Mouse (Mus musculus): ENCODE measurements at regions not wholly inside any gene's neighbourhood (a gene's known extent, or its start where the extent isn't known, plus 50 kb on each side); places are given as distances from the start of the nearest gene placed in this dataset.

DNA sequence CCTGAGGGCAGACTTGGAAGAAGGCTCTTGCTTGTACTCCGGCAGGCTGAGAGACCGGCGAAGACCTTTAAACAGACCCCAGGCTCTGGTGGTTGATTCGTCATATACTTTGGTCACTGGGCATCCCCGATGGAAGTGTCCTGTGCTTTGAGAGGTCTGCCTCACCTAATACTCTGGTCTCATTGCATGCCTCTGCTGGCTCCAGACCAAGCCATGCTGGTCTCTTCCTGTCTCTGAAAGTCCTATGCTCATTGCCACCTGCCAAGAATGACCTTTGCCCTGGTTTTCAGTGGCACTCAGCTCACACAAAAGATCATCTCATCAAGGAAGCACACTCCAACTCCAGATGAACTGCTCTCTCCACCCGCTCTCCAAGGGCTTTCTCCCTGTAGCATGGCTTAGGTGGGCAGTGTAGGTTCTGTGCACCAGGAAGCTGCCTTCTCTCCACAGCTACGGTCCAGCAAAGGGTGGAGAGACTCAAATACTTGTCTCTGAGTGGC, 126.0 kb upstream of the Rcn1 start:
- H3K4me3 ChIP-seq (ENCODE audit: insufficient read depth in 1 of 2, low read depth in 1 of 2, low read length in 2 of 2, poor library complexity in 1 of 2, severe bottlenecking in 1 of 2) = no peak overlapping the region
- TF ChIP-seq ZNF384 (IDR thresholded peaks at IDR 0.05; ENCODE audit: low read depth, low read length) (no peak), MAFK (IDR thresholded peaks at IDR 0.05; ENCODE audit: insufficient read depth, low read depth, low read length) (no peak), ZC3H11A (IDR thresholded peaks at IDR 0.05; ENCODE audit: borderline replicate concordance, low read depth, low read length) (no peak), CHD2 (IDR thresholded peaks at IDR 0.05; ENCODE audit: low read depth, low read length) (no peak), HCFC1 (IDR thresholded peaks at IDR 0.05; ENCODE audit: borderline replicate concordance, insufficient read depth, low read length) (no peak)
- DNase-seq (ENCODE audit: low read depth, low spot score) = no peak
- in situ Hi-C loops (cut with MboI; ENCODE audit: low sequenced_read_pairs in 2 of 2, unreplicated experiment in 2 of 2) = no loop called here
- H3K27ac ChIP-seq (ENCODE audit: insufficient read depth, low read depth, low read length, poor library complexity, severe bottlenecking) = no peak overlapping the region
- no peak overlapping the region for H3K9ac ChIP-seq (ENCODE audit: insufficient read depth, low read depth, low read length, poor library complexity, severe bottlenecking)
- no peaks in the 10 kb centered on the region for H3K36me3 ChIP-seq (ENCODE audit: control insufficient read depth, insufficient read depth, low read length, poor library complexity, severe bottlenecking)
- H3K4me1 ChIP-seq (ENCODE audit: control insufficient read depth in 2 of 2, insufficient read depth in 2 of 2, low read length in 2 of 2, poor library complexity in 1 of 2) = no peaks in the 10 kb centered on the region
- H3K9me3 ChIP-seq (ENCODE audit: control insufficient read depth, insufficient read depth, low read depth, low read length) = no peaks in the 10 kb centered on the region

- Histone ChIP-seq H3K36me3 (ENCODE audit: control insufficient read depth, insufficient read depth, low read length, poor library complexity, severe bottlenecking) (no peaks in the 10 kb centered on the region), H3K9ac (ENCODE audit: insufficient read depth, low read depth, low read length, poor library complexity, severe bottlenecking) (no peak overlapping the region), H3K4me1 (ENCODE audit: control insufficient read depth in 2 of 2, insufficient read depth in 2 of 2, low read length in 2 of 2, poor library complexity in 1 of 2) (no peaks in the 10 kb centered on the region), H3K4me3 (ENCODE audit: insufficient read depth in 1 of 2, low read depth in 1 of 2, low read length in 2 of 2, poor library complexity in 1 of 2, severe bottlenecking in 1 of 2) (no peak overlapping the region), H3K27ac (ENCODE audit: insufficient read depth, low read depth, low read length, poor library complexity, severe bottlenecking) (no peak overlapping the region), H3K9me3 (ENCODE audit: control insufficient read depth, insufficient read depth, low read depth, low read length) (no peaks in the 10 kb centered on the region)
- in situ Hi-C loops (cut with MboI; ENCODE audit: low sequenced_read_pairs in 2 of 2, unreplicated experiment in 2 of 2) = no loop called here
- DNase-seq (ENCODE audit: low read depth, low spot score) = no peak
- TF ChIP-seq MAFK (IDR thresholded peaks at IDR 0.05; ENCODE audit: insufficient read depth, low read depth, low read length) (no peak), CHD2 (IDR thresholded peaks at IDR 0.05; ENCODE audit: low read depth, low read length) (no peak), HCFC1 (IDR thresholded peaks at IDR 0.05; ENCODE audit: borderline replicate concordance, insufficient read depth, low read length) (no peak), ZC3H11A (IDR thresholded peaks at IDR 0.05; ENCODE audit: borderline replicate concordance, low read depth, low read length) (no peak), ZNF384 (IDR thresholded peaks at IDR 0.05; ENCODE audit: low read depth, low read length) (no peak)
Observed at GRCm38 (mm10) chr2:105528535-105528934, 129.4 kb upstream of the Rcn1 start.

- no peaks in the 10 kb centered on the region for H3K36me3 ChIP-seq (ENCODE audit: control insufficient read depth, insufficient read depth, low read length, poor library complexity, severe bottlenecking)
- no peak overlapping the region for H3K9ac ChIP-seq (ENCODE audit: insufficient read depth, low read depth, low read length, poor library complexity, severe bottlenecking)
- H3K4me1 ChIP-seq (ENCODE audit: control insufficient read depth in 2 of 2, insufficient read depth in 2 of 2, low read length in 2 of 2, poor library complexity in 1 of 2) = no peaks in the 10 kb centered on the region
- no peak for TF ChIP-seq MAFK (IDR thresholded peaks at IDR 0.05; ENCODE audit: insufficient read depth, low read depth, low read length)
- no peak for TF ChIP-seq CHD2 (IDR thresholded peaks at IDR 0.05; ENCODE audit: low read depth, low read length)
- no peak overlapping the region for H3K27ac ChIP-seq (ENCODE audit: insufficient read depth, low read depth, low read length, poor library complexity, severe bottlenecking)
- in situ Hi-C loops (cut with MboI; ENCODE audit: low sequenced_read_pairs in 2 of 2, unreplicated experiment in 2 of 2) = no loop called here
- no peak overlapping the region for H3K4me3 ChIP-seq (ENCODE audit: insufficient read depth in 1 of 2, low read depth in 1 of 2, low read length in 2 of 2, poor library complexity in 1 of 2, severe bottlenecking in 1 of 2)
- DNase-seq (ENCODE audit: low read depth, low spot score) = no peak
- H3K9me3 ChIP-seq (ENCODE audit: control insufficient read depth, insufficient read depth, low read depth, low read length) = no peaks in the 10 kb centered on the region
Observed at GRCm38 (mm10) chr2:105544099-105544498, 124.6 kb upstream of the Pax6 start.

DNA sequence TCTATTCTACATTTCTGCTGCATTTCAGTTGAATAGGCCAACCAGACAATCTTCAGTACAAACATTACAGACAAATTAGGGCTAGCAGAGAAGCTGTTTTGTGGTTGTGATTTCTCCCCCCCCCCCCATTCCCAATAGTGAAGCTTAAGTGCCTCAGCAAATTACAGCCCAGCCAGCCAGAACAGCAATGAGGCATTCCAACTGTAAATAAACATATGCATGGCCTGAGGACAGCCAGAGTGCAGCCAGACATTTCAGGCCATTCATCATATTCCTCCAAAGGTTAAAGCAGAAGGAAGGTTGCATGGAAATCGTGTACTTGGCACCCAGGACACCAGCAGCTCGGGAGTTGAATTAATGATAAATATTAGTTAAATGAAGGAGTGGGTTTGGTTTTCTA, 116.6 kb upstream of the Pax6 start:
- no peak for DNase-seq (ENCODE audit: low read depth, low spot score)
- Histone ChIP-seq H3K4me1 (ENCODE audit: control insufficient read depth in 2 of 2, insufficient read depth in 2 of 2, low read length in 2 of 2, poor library complexity in 1 of 2) (no peaks in the 10 kb centered on the region), H3K9me3 (ENCODE audit: control insufficient read depth, insufficient read depth, low read depth, low read length) (no peaks in the 10 kb centered on the region), H3K9ac (ENCODE audit: insufficient read depth, low read depth, low read length, poor library complexity, severe bottlenecking) (no peak overlapping the region), H3K36me3 (ENCODE audit: control insufficient read depth, insufficient read depth, low read length, poor library complexity, severe bottlenecking) (no peaks in the 10 kb centered on the region), H3K27ac (ENCODE audit: insufficient read depth, low read depth, low read length, poor library complexity, severe bottlenecking) (no peak overlapping the region), H3K4me3 (ENCODE audit: insufficient read depth in 1 of 2, low read depth in 1 of 2, low read length in 2 of 2, poor library complexity in 1 of 2, severe bottlenecking in 1 of 2) (no peak overlapping the region)
- TF ChIP-seq HCFC1 (IDR thresholded peaks at IDR 0.05; ENCODE audit: borderline replicate concordance, insufficient read depth, low read length) (no peak), CHD2 (IDR thresholded peaks at IDR 0.05; ENCODE audit: low read depth, low read length) (no peak), ZC3H11A (IDR thresholded peaks at IDR 0.05; ENCODE audit: borderline replicate concordance, low read depth, low read length) (no peak)
- in situ Hi-C loops (cut with MboI; ENCODE audit: low sequenced_read_pairs in 2 of 2, unreplicated experiment in 2 of 2) = no loop called here

GRCm38 (mm10) chr2:105586782-105587181, 81.9 kb upstream of the Pax6 start:
- DNase-seq (ENCODE audit: low read depth, low spot score) = no peak
- no peak overlapping the region for H3K9ac ChIP-seq (ENCODE audit: insufficient read depth, low read depth, low read length, poor library complexity, severe bottlenecking)
- H3K4me3 ChIP-seq (ENCODE audit: insufficient read depth in 1 of 2, low read depth in 1 of 2, low read length in 2 of 2, poor library complexity in 1 of 2, severe bottlenecking in 1 of 2) = no peak overlapping the region
- in situ Hi-C loops (cut with MboI; ENCODE audit: low sequenced_read_pairs in 2 of 2, unreplicated experiment in 2 of 2) = no loop called here
- no peaks in the 10 kb centered on the region for H3K36me3 ChIP-seq (ENCODE audit: control insufficient read depth, insufficient read depth, low read length, poor library complexity, severe bottlenecking)
- H3K27ac ChIP-seq (ENCODE audit: insufficient read depth, low read depth, low read length, poor library complexity, severe bottlenecking) = no peak overlapping the region
- no peak for TF ChIP-seq CHD2 (IDR thresholded peaks at IDR 0.05; ENCODE audit: low read depth, low read length)
- TF ChIP-seq ZNF384 (IDR thresholded peaks at IDR 0.05; ENCODE audit: low read depth, low read length) = no peak
- no peak for TF ChIP-seq MAFK (IDR thresholded peaks at IDR 0.05; ENCODE audit: insufficient read depth, low read depth, low read length)
- TF ChIP-seq ZC3H11A (IDR thresholded peaks at IDR 0.05; ENCODE audit: borderline replicate concordance, low read depth, low read length) = no peak
- TF ChIP-seq HCFC1 (IDR thresholded peaks at IDR 0.05; ENCODE audit: borderline replicate concordance, insufficient read depth, low read length) = no peak
- no peaks in the 10 kb centered on the region for H3K9me3 ChIP-seq (ENCODE audit: control insufficient read depth, insufficient read depth, low read depth, low read length)
- no peaks in the 10 kb centered on the region for H3K4me1 ChIP-seq (ENCODE audit: control insufficient read depth in 2 of 2, insufficient read depth in 2 of 2, low read length in 2 of 2, poor library complexity in 1 of 2)
